Mouse (Mus musculus) erythroblast, embryonic 14.5 days (primary cell): Measurements from ENCODE around the gene Tnni1.

Experiments
- GATA1 ChIP-seq: IDR thresholded peaks from 2 replicates; pipeline ENCODE4 v1.6.1; 2012; ENCODE audit warnings: low read length, inconsistent platforms, mixed read lengths
- TAL1 ChIP-seq: IDR thresholded peaks from 3 replicates; pipeline ENCODE4 v1.6.1; 2012; ENCODE audit warnings: low read length, inconsistent platforms, mixed read lengths

DNA sequence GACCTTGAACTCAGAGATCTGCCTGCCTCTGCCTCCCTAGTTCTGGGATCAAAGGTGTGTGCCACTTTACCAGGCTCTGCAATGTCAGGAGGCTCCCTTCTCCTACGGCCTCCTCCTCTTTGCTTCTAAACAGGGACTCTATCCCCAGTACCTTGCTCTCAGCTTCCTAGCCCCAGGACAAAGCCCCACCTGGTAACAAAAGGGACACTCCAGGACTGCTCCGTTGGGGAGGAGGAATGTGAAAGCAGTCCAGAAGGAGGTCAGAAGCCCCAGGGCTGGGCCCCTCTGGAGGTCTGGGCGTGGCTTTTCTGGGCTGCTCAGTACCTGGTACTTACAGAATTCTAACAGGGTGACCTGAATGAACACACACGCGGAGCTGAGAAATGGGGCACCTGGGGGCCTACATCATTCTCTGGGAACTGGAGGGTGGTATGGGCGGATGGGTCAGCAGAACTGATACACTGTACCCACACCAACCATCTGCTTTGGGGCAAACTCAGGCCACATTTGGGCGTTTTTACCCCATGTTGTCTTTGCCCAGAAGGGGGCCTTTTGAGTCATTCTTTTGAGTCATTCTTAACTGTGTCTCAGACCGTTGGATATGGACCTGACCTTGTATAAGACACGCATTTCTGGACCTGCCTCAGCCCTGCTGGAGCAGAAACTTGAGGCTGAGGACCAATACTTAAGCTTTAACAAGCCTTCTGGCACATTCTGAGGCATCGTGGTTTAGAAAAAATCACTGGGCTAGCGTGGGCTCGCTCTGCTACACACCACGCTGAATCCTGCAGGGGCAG is 13.1 kb downstream of the Tnni1 start:
- TF ChIP-seq GATA1 (no peak), TAL1 (no peak)
